Mouse (Mus musculus): ENCODE measurements around the gene S1pr1. TPM values are rescaled to one million over a fixed set of nuclear protein-coding genes. Genes with fewer than 3 reads are reported as not detected.

S1pr1 gene
- polyA plus RNA-seq, 1 experiment: 210 TPM

- Histone ChIP-seq H3K4me1 (ENCODE audit: control insufficient read depth, insufficient read depth, low read length) (no peaks in the 10 kb centered on the region), H3K27ac (ENCODE audit: insufficient read depth, low read length) (no peak overlapping the region), H3K4me3 (ENCODE audit: insufficient read depth, low read length) (no peak overlapping the region)
- TF ChIP-seq CTCF (IDR thresholded peaks at IDR 0.05; ENCODE audit: extremely low read depth, insufficient read depth, low read length): no peak
- TF ChIP-seq POLR2A (IDR thresholded peaks at IDR 0.05; ENCODE audit: extremely low read depth, insufficient read depth, low read length): no peak
Observed at GRCm38 (mm10) chr3:115666547-115666946, 48.3 kb downstream of the S1pr1 start.

GRCm38 (mm10) chr3:115664497-115664896 lies 50.4 kb downstream of the S1pr1 start:
- TF ChIP-seq CTCF (IDR thresholded peaks at IDR 0.05; ENCODE audit: extremely low read depth, insufficient read depth, low read length) (no peak), POLR2A (IDR thresholded peaks at IDR 0.05; ENCODE audit: extremely low read depth, insufficient read depth, low read length) (no peak)
- Histone ChIP-seq H3K4me1 (ENCODE audit: control insufficient read depth, insufficient read depth, low read length) (no peaks in the 10 kb centered on the region), H3K4me3 (ENCODE audit: insufficient read depth, low read length) (no peak overlapping the region), H3K27ac (ENCODE audit: insufficient read depth, low read length) (no peak overlapping the region)

- TF ChIP-seq POLR2A (IDR thresholded peaks at IDR 0.05; ENCODE audit: extremely low read depth, insufficient read depth, low read length) (no peak), CTCF (IDR thresholded peaks at IDR 0.05; ENCODE audit: extremely low read depth, insufficient read depth, low read length) (peak; percentile 93)
- H3K4me1 ChIP-seq (ENCODE audit: control insufficient read depth, insufficient read depth, low read length): no peaks in the 10 kb centered on the region
- H3K4me3 ChIP-seq (ENCODE audit: insufficient read depth, low read length): no peak overlapping the region
- H3K27ac ChIP-seq (ENCODE audit: insufficient read depth, low read length): no peak overlapping the region
Observed at GRCm38 (mm10) chr3:115660701-115661460, 54.0 kb downstream of the S1pr1 start.

Other genes with a start within 250 kb of the S1pr1 start
- gene Dph5, start 172.8 kb upstream of the S1pr1 start, polyA plus RNA-seq (2012; rRNA removed): 14.2 and 15.0 TPM in 2 replicates